Mouse (Mus musculus) right cerebral cortex, postnatal 4 days (tissue): ENCODE results near the gene Urah.

Experiments used
- DNase-seq: peaks from one replicate; pipeline ENCODE4 v3.0.0-alpha.2; 2022

Gene Urah

DNA sequence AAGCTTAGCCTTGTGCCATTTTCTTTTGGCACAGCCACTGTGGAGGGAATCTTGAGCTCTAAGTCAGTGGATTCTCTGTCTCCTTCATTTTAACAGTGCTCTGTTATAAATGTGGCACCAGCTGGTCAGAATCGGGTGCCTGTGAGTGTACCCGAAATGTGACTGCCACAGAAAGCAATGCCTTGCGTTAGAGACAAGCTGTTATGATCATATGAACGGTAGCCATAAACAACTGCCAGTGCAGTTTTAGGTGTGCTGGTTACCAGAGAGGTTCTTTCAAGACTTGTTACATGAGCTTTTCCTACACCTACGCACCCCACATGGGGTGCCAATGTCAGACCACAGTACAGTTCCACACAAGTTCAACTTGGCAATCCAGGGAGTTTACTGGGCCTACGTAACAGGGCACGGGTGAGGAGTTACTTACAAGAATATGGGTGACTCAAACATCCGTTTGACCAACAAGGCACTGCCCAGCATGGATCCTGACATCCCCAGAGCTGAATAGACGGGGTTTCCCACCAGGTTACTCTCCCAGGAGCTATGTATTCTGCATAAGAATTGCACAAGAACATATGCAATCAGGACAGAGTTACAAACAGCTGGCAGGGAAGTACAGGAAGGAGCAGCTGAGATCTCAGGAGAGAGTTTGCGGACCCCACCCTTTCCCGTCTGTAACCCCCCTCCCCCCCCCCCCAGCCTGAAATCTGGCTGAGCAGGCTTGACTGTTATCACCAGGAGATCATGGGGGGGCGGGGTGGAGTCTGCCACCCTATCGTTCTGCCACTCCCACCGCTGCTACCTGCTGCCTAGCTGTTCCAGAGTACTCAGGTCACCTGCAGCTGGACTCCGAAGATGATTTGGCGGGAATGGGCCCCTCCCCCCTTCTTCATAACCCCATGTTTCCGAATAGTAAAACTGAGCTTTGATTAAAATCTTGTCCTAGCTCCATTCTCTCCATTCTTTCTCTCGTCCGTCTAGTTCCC is 6.2 kb downstream of the Urah start:
- DNase-seq, result no peak

DNA sequence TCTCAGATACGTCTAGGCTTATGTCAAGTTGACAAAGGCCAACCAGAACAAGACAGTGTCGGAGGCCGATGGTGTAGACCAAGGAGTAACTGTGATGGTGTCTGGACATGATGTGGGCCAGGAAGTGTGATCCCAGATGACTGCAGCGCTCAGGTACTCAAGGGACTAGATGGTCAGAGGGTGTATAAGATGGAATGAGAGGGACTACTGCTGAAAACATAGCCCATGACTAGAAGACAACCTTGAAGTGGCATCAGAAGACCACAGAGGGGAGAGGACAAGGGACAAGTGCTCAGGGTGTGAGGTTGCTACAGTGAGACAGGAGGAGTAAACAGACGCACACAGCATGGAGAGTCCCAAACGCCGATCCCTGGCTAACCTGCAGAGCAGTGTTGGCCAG is 9.0 kb downstream of the Urah start:
- no peak for DNase-seq

DNA sequence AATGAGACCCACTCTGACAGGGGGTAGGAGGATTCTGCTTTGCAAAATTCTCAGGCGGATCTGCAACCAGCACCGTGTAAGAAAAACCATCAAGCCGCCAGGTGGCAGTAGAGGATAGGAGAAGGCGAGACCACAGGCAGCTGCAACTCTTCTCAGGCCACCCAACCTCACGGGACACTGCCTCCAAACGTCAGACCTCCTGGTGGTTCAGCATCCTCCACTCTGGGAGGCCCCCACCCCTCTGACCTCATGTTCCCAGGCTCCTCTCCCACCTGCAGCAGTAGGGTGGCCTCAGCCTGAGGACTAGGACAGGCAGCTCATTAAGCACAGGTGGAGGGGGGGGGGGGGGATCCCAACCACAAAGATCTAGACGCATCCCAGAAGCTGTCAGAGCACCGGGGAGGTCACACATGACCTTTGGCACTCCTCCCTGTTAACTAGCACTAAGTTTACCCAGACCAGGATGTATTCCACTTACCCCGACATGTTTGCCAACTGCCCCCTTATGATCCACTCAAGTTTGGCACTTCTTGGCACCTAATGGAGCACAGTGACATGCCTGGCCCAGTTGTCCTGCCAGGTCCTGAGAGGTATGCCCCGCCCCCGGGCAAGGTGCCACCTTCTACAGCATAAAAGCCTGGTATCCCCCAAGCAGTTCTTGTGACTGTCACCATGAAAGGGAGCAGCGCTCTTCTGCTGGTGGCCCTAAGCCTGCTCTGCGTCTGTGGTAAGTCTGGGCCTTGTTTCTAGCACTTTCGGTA is 10.3 kb downstream of the Urah start, which contains the start of gene Scgb1c1:
TSS of gene Scgb1c1 (plus strand) at position 643 of the 761 bp plus-strand sequence.
- DNase-seq, result peak; percentile 99

GRCm38 (mm10) chr7:140845683-140846082 is 10.9 kb downstream of the Urah start:
- DNase-seq, result no peak

DNA sequence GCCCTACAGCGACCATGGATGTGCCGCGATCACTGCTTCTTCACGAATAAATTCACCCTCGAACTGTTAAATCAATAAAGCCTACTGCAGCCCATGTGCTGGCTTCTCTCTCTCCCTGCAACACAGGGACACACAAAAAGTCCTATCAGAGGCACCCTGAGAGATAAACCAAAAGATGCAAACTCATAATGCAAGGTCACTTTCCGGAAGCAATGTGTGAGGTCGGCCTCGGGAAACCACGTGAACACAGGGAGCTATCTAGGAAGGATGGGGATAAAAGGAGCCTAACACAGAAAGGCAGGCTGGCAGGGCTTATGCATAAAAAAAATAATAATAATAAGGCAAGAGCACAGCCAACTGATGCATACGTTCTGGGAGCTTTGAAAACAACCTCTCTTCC is 11.9 kb downstream of the Urah start:
- DNase-seq, result no peak

DNA sequence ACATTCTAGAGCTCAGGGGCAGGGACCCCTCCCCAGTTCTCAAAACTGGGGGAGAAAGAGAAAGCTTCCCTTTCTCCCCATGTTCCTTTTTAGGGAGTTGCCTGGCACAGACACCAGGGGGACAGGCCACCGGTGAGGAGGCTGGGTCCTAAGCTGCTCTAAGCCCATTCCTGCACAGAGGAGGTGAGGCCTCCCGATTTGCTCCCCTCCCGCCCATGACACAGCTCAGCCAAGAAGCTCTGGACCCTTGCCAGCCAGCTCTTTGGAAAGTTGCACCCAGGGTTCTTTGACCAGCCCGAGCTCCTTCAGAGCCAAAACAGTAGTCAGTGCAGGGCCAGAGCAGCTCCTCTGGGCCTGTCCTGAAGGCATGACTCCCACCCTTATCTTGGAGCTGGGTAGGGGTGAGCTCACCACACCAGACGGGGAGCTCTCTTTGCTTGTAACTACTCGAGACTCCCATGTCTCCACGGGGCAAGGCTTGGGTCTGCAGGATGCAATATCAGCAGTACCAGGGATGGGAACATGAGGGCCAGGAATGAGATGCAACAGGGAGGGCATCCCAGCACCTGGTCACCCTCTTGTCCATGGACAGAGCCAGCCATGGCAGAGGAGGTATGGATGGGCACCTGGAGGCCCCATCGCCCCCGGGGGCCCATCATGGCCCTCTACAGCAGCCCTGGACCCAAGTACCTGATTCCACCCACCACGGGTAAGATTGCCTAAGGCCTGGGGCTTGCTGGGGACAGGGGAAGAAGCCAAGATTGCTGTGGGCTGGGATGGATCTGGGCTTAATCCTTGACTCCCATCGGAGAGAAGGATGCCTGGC is 13.2 kb downstream of the Urah start, which contains the start of gene Odf3:
TSS of gene Odf3 (plus strand) at position 51 of the 826 bp plus-strand sequence.
- peak; percentile 63 for DNase-seq

DNA sequence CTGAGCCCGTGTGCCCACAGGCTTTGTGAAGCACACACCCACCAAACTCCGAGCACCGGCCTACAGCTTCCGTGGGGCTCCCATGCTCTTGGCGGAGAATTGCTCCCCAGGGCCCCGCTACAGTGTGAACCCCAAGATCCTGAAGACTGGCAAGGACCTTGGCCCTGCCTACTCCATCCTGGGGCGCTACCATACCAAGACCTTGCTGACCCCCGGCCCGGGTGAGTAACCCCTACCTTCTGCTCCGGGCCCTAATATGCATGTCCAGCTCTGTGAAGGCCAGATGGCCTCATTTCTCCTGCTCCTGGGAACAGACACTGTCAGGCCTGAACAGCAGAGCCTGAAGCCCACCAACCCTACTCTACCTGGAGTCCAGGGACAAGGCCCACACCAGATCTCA is 13.8 kb downstream of the Urah start:
- DNase-seq, result no peak

DNA sequence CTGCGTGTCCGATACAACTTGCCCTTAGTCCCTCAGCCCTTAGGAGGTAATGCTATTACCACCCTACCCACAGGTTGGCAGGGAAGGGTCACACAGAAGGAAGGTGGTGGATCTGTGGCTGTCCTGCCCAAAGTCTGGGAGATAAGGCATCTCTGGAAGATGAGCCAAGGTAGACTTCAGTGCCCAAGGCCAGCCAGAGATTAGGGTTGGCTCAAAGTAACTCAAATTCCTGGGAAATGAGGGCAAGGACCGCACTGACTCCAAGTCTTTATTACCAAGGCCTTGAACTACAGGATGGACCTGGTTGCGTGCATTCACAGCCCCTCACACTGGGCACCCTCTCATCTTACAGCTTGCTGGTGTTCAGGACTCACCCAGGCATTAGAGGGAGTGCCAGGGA is 17.1 kb downstream of the Urah start:
- DNase-seq, result no peak

DNA sequence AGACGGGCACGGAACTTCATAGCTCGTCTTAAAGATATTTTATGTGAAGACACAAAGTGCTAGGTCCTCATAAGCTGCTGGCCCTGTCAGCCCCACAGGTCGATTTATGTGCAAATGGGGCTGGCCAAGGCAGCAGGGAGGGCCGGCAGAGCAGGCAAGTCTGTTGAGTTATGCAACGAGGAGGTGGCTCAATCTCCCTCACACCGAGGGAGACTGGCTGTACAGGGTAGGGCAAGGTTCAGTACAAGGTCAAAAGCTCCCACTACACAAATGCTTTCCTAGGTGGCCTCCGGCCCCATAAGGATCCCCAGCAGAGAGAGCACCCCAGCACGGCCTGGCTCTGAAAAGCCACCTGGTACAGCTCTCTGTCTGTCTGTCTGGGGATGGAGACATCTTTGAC is 18.6 kb downstream of the Urah start:
- DNase-seq, result no peak

DNA sequence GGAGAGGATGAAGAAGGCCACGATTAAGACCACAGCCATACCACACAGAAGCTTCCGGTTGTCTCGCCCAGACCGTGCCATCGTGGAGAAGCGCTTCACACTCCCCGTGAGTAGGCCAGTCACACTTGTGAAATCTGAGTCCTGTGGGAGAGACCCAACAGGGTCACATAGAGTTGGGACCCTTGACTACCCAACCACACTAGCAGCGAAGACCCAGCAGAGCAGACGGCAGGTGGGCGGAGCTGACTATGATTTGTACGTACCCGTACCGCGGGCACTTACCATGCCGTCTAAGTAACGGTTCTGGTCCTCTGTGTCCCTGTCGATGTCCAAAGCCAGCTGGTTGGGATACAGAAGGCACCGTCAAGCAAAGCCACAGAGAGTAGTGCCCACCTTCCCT is 19.7 kb downstream of the Urah start:
- no peak for DNase-seq

- DNase-seq, result no peak
Measured at GRCm38 (mm10) chr7:140855181-140855580, 20.4 kb downstream of the Urah start.

DNA sequence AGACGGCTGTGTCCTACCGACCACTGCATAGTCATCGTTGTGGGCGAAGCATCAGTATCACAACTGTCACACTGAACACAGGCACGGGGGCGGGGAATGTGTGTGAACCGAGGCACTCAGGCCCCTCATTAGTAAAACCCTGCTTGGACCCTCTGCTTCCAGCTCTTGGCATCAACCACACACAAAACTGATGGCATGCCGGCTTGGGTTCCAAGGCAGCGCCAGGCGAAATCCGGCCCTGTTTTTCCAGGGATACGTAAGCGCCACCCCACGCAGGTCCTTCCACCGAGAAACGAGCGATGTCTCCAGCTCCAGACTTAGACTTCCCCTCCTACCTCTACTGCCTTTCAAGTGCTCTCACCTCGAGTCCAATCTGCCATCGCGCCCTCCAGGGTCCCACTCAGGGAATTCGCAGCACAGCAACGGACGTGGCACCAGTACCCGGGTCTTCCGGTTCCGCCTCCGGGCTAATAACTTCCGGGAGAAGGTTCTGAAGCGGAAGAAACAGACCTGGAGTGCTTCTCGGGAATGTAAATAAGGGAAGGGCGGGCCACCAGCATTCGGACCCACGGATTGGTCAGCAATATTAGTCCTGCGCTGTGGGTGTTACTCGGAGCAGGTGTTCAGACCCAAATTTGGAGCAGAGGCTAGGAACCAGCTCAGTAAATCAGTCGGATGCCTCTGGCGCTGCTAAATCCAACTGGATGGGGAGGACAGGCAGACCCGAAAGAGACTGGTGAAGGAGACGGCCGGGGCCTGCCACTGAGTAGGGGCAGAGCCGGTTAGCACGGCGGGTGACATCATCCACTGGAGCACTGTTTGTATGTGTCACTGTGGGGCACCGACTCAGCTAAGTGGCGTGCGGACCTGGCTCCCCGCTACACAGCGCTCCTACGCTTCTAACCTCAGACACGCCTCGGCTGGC is 21.3 kb downstream of the Urah start, which contains the start of gene Gm45785:
TSS of gene Gm45785 (minus strand) at position 472 of the 925 bp plus-strand sequence.
- peak; percentile 72 for DNase-seq

DNA sequence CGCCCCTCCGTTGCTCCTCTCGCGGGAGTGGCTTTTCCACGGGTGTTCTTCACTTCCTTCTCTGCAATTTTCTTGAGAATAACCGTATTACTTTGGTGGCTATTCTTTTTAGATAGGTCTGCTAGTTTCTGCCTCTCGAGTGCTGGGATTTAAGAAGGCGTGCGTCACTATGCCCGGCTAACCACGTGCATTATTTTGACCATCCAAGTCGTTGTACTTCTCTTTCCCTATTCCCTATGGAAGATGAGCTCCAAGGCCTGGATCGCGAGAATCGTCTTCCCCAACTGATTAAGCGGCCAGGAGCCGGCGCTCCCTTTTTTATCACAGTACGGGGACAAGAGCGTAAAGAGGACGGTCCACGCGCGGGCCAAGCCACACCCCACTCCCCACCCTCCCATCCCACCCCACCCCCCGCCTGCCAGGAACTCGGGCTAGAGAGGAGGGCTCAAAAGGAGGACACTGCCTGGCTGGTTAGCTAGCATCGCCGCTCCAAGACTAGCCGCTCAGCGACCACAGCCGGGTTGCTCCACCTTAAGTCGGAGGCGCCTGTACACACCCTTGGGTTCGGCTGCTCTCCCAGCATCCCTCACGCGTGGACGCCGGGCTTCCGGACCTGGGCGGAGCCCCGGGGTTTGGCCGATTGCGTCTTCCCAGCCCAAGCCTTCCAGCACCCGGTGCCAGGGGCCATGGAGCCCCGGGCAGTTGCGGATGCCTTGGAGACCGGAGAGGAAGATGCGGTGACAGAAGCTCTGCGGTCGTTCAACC is 22.1 kb downstream of the Urah start, which contains the start of gene Ric8a:
TSS of gene Ric8a (plus strand) at position 173 of the 765 bp plus-strand sequence.
- peak; percentile 78 for DNase-seq

DNA sequence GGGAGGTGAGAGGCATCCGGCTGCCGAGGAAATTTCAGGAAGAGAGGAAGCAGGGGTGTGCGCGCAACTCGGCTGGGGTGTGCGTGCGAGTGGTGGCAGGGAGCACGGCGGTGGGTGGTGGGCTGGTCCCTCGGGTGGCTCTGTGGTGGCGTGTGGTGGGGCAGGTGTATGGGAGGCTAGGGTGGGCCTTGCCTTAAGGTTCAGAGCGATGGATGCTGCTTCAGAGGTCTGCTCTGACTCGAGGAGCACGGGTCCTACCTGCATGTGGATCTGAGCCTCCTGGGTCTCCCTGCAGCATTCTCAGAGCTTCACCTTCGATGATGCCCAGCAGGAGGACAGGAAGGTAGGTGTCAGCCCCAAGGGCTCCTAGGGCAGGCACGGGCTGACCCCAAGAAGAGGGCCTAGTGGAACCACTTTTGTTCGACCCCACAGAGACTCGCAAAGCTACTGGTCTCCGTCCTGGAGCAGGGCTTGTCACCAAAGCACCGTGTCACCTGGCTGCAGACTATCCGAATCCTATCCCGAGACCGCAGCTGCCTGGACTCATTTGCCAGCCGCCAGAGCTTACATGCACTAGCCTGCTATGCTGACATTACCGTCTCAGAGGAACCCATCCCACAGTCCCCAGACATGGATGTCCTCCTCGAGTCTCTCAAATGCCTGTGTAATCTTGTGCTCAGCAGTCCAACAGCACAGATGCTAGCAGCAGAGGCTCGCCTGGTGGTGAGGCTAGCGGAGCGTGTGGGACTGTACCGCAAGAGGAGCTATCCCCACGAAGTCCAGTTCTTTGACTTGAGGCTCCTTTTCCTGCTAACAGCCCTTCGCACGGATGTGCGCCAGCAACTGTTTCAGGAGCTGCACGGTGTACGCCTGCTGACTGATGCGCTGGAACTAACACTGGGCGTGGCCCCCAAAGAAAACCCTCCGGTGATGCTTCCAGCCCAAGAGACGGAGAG is 23.0 kb downstream of the Urah start, which contains the start of gene Bet1l:
TSS of gene Bet1l (minus strand) at position 28 of the 956 bp plus-strand sequence.
- no peak for DNase-seq

DNA sequence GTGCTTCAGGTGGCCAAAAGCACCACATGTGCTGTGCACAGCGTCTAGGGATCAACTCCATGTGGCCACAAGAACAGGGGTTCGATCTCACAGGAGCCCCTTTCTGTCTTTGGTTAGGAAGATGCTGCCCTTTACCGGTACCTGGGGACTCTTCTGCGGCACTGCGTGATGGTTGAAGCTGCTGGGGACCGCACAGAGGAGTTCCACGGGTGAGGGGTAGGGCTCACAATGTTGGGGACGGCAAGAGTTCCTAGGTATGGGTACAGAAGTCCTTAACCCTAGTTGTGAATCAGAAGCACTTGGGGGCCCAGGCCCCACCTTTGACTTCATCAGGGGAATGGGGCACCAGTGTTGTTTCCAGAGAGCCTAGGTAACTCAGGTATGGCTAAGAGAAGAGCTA is 23.9 kb downstream of the Urah start:
- no peak for DNase-seq

- no peak for DNase-seq
Measured at GRCm38 (mm10) chr7:140859997-140860396, 25.2 kb downstream of the Urah start.

- DNase-seq, result no peak
Measured at GRCm38 (mm10) chr7:140860728-140861127, 25.9 kb downstream of the Urah start.

DNA sequence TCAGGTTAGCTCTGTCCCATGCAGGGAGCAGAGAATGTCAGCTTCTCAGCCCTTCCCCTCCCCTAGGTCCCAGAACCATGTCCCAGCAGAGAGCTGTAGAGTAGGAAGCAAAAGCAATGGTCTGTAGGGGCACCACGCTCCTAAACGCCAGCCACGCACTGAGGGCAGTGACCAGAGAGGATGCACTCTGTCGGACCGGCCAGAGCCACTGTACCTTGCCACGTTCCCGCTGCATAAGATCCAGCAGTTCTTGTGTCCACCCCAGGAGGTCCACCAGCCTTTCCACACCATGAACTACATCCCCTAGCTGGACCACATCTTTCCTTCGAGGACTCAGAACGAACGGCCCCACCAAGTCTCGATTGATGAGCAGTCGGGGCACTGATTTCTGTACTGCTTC is 29.9 kb downstream of the Urah start:
- no peak for DNase-seq

DNA sequence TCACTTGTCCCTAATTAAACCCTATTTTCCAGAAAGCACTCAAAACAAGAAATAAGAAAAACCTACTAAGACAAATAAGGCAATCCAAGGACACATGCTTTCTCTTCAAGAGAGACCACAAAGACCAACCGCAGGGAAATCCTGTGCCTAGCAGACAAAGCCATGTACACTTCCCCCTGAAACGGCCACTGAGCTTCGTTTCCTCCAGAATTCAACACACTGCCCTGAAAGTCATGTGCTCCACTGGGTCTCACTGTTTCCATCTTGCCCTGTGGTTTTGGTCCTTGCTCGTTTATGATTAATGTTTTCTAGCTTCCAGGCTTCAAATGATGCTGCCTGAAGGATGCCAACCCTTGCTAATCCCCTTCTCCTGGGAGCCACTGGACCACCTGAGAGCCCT is 39.4 kb downstream of the Urah start:
- DNase-seq, result no peak
